Mouse (Mus musculus): Measurements from ENCODE around the gene Vmn1r17.
"Not testable (repeated sequence)": the region's sequence is repeated elsewhere in the genome, so short reads cannot be mapped to it uniquely, and the experiment has no call there.

Vmn1r17 gene

GRCm38 (mm10) chr6:57363627-57364026, at the start of gene Vmn1r17:
TSS of gene Vmn1r17 (minus strand) at chr6:57363727.
- in situ Hi-C loops (cut with MboI), result no loop called here

GRCm38 (mm10) chr6:57403480-57403879, 40.0 kb upstream of the Vmn1r17 start, which contains the start of gene Vmn1r19:
TSS of gene Vmn1r19 (plus strand) at chr6:57403780.
- in situ Hi-C loops (cut with MboI), result not testable (repeated sequence)

- in situ Hi-C loops (cut with MboI), result no loop called here
Observed at GRCm38 (mm10) chr6:57395683-57396082, 32.2 kb upstream of the Vmn1r17 start, which contains the start of gene Vmn1r18. TSS of gene Vmn1r18 (minus strand) at chr6:57395783.

- in situ Hi-C loops (cut with MboI), result no loop called here
Observed at GRCm38 (mm10) chr6:57367496-57367895, 4.0 kb upstream of the Vmn1r17 start.

- in situ Hi-C loops (cut with MboI), result not testable (repeated sequence)
Observed at GRCm38 (mm10) chr6:57365866-57366265, 2.3 kb upstream of the Vmn1r17 start.

GRCm38 (mm10) chr6:57356864-57357263, 6.7 kb downstream of the Vmn1r17 start:
- in situ Hi-C loops (cut with MboI), result no loop called here

GRCm38 (mm10) chr6:57329394-57329793, 34.1 kb downstream of the Vmn1r17 start, which contains the start of gene Vmn1r16:
TSS of gene Vmn1r16 (minus strand) at chr6:57329494.
- in situ Hi-C loops (cut with MboI), result no loop called here

- in situ Hi-C loops (cut with MboI), result no loop called here
Observed at GRCm38 (mm10) chr6:57326176-57326575, 37.4 kb downstream of the Vmn1r17 start.

Measured in mature B cell (primary cell).